Mouse (Mus musculus) heart, postnatal 25 days (tissue): Measurements from ENCODE around the gene Slc25a15. TPM values are rescaled to one million over a fixed set of nuclear protein-coding genes. Genes with fewer than 3 reads are reported as not detected.

Experiments
- DNase-seq: peaks from one replicate; pipeline ENCODE4 v3.0.0; 2022; ENCODE audit warnings: low spot score
- intact Hi-C: fragments of 180-260 bp; cut with DNase I; formaldehyde crosslinking; loops from one replicate; pipeline ENCODE4 v1.15.1; 2025
- total RNA-seq, 2 experiments: library from RNA; stranded (reverse); gene quantifications; 2 replicates each; pipeline ENCODE4 v1.2.3; 2021

The Slc25a15 gene
- total RNA-seq, 2 experiments from 2014 or later = 12.7 to 12.9 TPM

- intact Hi-C loops = no loop called here
- no peak for DNase-seq
Measured at GRCm38 (mm10) chr8:22359359-22359758, 39.0 kb downstream of the Slc25a15 start.

GRCm38 (mm10) chr8:22335426-22335825 lies 63.0 kb downstream of the Slc25a15 start:
- intact Hi-C loops = no loop called here
- DNase-seq = no peak

Other genes starting within 250 kb of the Slc25a15 start
- gene Nek3, start 232.2 kb downstream of the Slc25a15 start, total RNA-seq = 1 to 10 TPM; 1.7 to 2.3 TPM
- under 1 TPM; 0.65 to 0.67 TPM for gene Ckap2, start 212.8 kb downstream of the Slc25a15 start, total RNA-seq
- 10 to 100 TPM; 27.4 to 27.7 TPM for gene Vps36, start 205.8 kb downstream of the Slc25a15 start, total RNA-seq
- 1 to 10 TPM; 5.4 to 6.2 TPM for gene Thsd1, start 171.3 kb downstream of the Slc25a15 start, total RNA-seq
- not detected for gene Tpte, start 115.2 kb downstream of the Slc25a15 start, total RNA-seq
- 10 to 100 TPM; 62.2 to 63.9 TPM for gene Mrps31, start 12.8 kb upstream of the Slc25a15 start, total RNA-seq